Mouse (Mus musculus) thymus, adult 2 months (tissue): ENCODE measurements around the gene Foxd1.

Source experiments
- CTCF ChIP-seq: fragments of 200-500 bp; IDR thresholded peaks from 2 replicates; pipeline ENCODE4 v1.5.1; 2012; ENCODE audit warnings: mild to moderate bottlenecking, control low read depth, low read length, moderate library complexity, borderline replicate concordance; ENCODE audit not compliant: control insufficient read depth, poor library complexity, insufficient read depth; ENCODE audit errors: extremely low read depth
- POLR2A ChIP-seq: fragments of 200-500 bp; IDR thresholded peaks from 2 replicates; pipeline ENCODE4 v1.6.1; 2012; ENCODE audit warnings: mild to moderate bottlenecking, low read length, control low read depth, moderate library complexity; ENCODE audit not compliant: control insufficient read depth, poor library complexity, insufficient read depth; ENCODE audit errors: extremely low read depth

- no peak for TF ChIP-seq POLR2A
- TF ChIP-seq CTCF: no peak
Measured at GRCm38 (mm10) chr13:98374979-98375378, 20.9 kb downstream of the Foxd1 start.
